Mouse (Mus musculus) forebrain, embryonic 16.5 days (tissue): ENCODE measurements at regions not wholly inside any gene's neighbourhood (a gene's known extent, or its start where the extent isn't known, plus 50 kb on each side); places are given as distances from the start of the nearest gene placed in this dataset.

Experiments
- ATAC-seq: fragments of 200-750 bp; cut with Nextera tagmentation; 2 replicates; pipeline ENCODE4 v1.8.0; 2017; ENCODE audit warnings: mild to moderate bottlenecking, moderate library complexity
- H3K27ac ChIP-seq: fragments of 300-500 bp; sonication (generic); 2 replicates; pipeline ENCODE4 v1.5.1; 2014; ENCODE audit warnings: low read length, control low read depth
- H3K27me3 ChIP-seq: fragments of 300-500 bp; sonication (generic); replicated peaks from 2 replicates; pipeline ENCODE4 v1.6.1; 2014; ENCODE audit warnings: low read length; ENCODE audit not compliant: control insufficient read depth, insufficient read depth
- H3K36me3 ChIP-seq: fragments of 300-500 bp; sonication (generic); 2 replicates; pipeline ENCODE4 v1.6.1; 2014; ENCODE audit not compliant: control insufficient read depth, insufficient read depth
- H3K4me1 ChIP-seq: fragments of 300-500 bp; sonication (generic); replicated peaks from 2 replicates; pipeline ENCODE4 v1.6.1; 2014; ENCODE audit warnings: low read length; ENCODE audit not compliant: control insufficient read depth, insufficient read depth
- H3K4me2 ChIP-seq: fragments of 300-500 bp; sonication (generic); 2 replicates; pipeline ENCODE4 v1.6.1; 2014; ENCODE audit warnings: mild to moderate bottlenecking, low read length, control low read depth
- H3K4me3 ChIP-seq: fragments of 300-500 bp; sonication (generic); replicated peaks from 2 replicates; pipeline ENCODE4 v1.5.1; 2014; ENCODE audit warnings: mild to moderate bottlenecking, low read length, control low read depth
- H3K9ac ChIP-seq: fragments of 300-500 bp; sonication (generic); replicated peaks from 2 replicates; pipeline ENCODE4 v1.6.1; 2014; ENCODE audit warnings: low read depth, low read length, control low read depth
- H3K9me3 ChIP-seq: fragments of 300-500 bp; sonication (generic); 2 replicates; pipeline ENCODE4 v1.6.1; 2016; ENCODE audit warnings: low read length; ENCODE audit not compliant: control insufficient read depth
- WGBS: fragments of 180-500 bp; shearing (Covaris S2); extraction: QIAGEN DNeasy Blood & Tissue Kit; methylation state at CpG from one replicate; pipeline ENCODE4 v1.1.7; 2014; 5-methylcytosine and 5-hydroxymethylcytosine counted together

GRCm38 (mm10) chr15:32799222-32799621, 554.6 kb downstream of the Sema5a start:
- H3K4me1 ChIP-seq: no peaks in the 10 kb centered on the region
- no peak overlapping the region for H3K4me2 ChIP-seq
- no peaks in the 10 kb centered on the region for H3K9me3 ChIP-seq
- no peak for ATAC-seq
- no peak overlapping the region for H3K27ac ChIP-seq
- no peaks in the 10 kb centered on the region; the same call in 1 of the 2 replicates for H3K36me3 ChIP-seq
- 95% methylated on average over 1 of the region's 1 CpGs for WGBS
- H3K4me3 ChIP-seq: no peak overlapping the region
- H3K27me3 ChIP-seq: no peaks in the 10 kb centered on the region
- H3K9ac ChIP-seq: no peak overlapping the region

GRCm38 (mm10) chr15:32810849-32811632, 566.4 kb downstream of the Sema5a start:
- Histone ChIP-seq H3K9me3 (no peaks in the 10 kb centered on the region), H3K27me3 (no peaks in the 10 kb centered on the region), H3K36me3 (no peaks in the 10 kb centered on the region), H3K9ac (no peak overlapping the region), H3K27ac (no peak overlapping the region), H3K4me1 (no peaks in the 10 kb centered on the region), H3K4me2 (no peak overlapping the region), H3K4me3 (no peak overlapping the region)
- WGBS: 83% methylated on average over 2 of the region's 2 CpGs
- no peak for ATAC-seq

- Histone ChIP-seq H3K4me2 (no peak overlapping the region), H3K4me3 (no peak overlapping the region), H3K27ac (no peak overlapping the region), H3K9ac (no peak overlapping the region), H3K9me3 (no peaks in the 10 kb centered on the region), H3K4me1 (no peaks in the 10 kb centered on the region), H3K27me3 (no peaks in the 10 kb centered on the region), H3K36me3 (no peaks in the 10 kb centered on the region)
- 88% methylated on average over 1 of the region's 1 CpGs for WGBS
- peak; percentile 54 for ATAC-seq
These were observed 595.4 kb downstream of the Sema5a start for GRCm38 (mm10) chr15:32839966-32840365.
